Comparison of ENCODE assay signal across 8 mouse cellular contexts in the genomic region with DNA sequence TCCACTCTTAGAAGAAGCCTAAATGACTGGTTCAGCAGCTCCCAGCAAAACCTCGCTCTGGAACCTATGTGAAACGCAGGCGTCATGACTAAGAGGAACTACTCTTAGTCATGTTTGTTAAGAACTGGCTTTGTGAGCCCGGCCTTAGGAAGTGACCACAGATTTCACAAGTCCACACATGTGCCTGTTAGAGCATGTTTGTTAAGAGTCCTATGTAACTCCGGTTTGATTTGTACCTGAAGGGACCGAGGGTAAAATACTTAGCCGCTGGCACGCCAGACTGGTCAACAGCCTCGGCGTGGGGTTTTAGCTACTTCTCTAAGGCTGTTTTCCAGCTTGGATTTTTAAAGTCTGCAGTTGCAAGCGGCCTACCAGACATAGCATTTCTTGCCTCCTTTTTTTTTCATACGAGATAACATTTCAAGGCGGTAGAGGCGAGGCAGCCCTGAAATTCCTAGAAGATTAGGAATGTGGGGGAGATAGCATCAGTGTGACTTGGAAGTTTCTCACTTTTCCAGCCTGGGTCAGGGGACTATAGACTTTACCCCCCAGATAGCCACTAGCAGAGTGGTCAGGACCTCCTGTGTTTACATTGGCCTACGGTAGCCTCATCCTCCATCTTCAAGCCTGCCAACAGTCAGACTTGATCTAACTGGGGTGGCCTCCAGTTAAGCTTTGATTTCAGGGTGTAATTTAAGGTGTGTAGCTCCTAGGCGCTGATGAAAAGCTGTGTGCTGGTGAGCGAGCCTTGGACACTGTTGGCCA. TPM values are rescaled to one million over a fixed set of nuclear protein-coding genes. Genes with fewer than 3 reads are reported as not detected.
DNase-seq lines count a peak whose midpoint lies in the region; ATAC-seq and TF ChIP-seq lines count a peak whose summit lies in the region.

No protein-coding gene starts in this region.

- H3K4me2 ChIP-seq in intestine, embryonic 15.5 days (replicated peaks), result peak overlapping the region; percentile 63
- H3K4me2 ChIP-seq in lung, embryonic 14.5 days, result peak overlapping the region; percentile 54
- peak overlapping the region; percentile 58 for H3K4me2 ChIP-seq in stomach, embryonic 16.5 days (ENCODE audit: low read depth, low read length)

- H3K27ac ChIP-seq in intestine, embryonic 15.5 days, result peak overlapping the region; percentile 76; the same call in 1 of the 2 replicates
- H3K27ac ChIP-seq in lung, embryonic 14.5 days (ENCODE audit: low read depth), result peak overlapping the region; percentile 54; the same call in 1 of the 2 replicates
- H3K27ac ChIP-seq in stomach, embryonic 16.5 days (ENCODE audit: low read length), result peak overlapping the region; percentile 78

- no peaks in the 10 kb centered on the region for H3K36me3 ChIP-seq in intestine, embryonic 15.5 days
- no peaks in the 10 kb centered on the region for H3K36me3 ChIP-seq in lung, embryonic 14.5 days (ENCODE audit: insufficient read depth)
- H3K36me3 ChIP-seq in stomach, embryonic 16.5 days (ENCODE audit: control insufficient read depth, insufficient read depth, low read length), result no peaks in the 10 kb centered on the region

- no peaks in the 10 kb centered on the region for H3K9me3 ChIP-seq in intestine, embryonic 15.5 days
- H3K9me3 ChIP-seq in lung, embryonic 14.5 days (ENCODE audit: low read depth, low read length), result no peaks in the 10 kb centered on the region
- H3K9me3 ChIP-seq in stomach, embryonic 16.5 days (replicated peaks; ENCODE audit: control insufficient read depth, low read length), result no peaks in the 10 kb centered on the region

- no peaks in the 10 kb centered on the region for H3K27me3 ChIP-seq in intestine, embryonic 15.5 days (replicated peaks)
- H3K27me3 ChIP-seq in lung, embryonic 14.5 days (ENCODE audit: insufficient read depth, low read length), result no peaks in the 10 kb centered on the region
- H3K27me3 ChIP-seq in stomach, embryonic 16.5 days (ENCODE audit: control insufficient read depth, insufficient read depth, low read length), result no peaks in the 10 kb centered on the region

- 40% methylated on average over 17 of the region's 17 CpGs for WGBS in intestine, embryonic 15.5 days
- 35% methylated on average over 17 of the region's 17 CpGs for WGBS in lung, embryonic 14.5 days
- WGBS in stomach, embryonic 16.5 days, result 43% methylated on average over 17 of the region's 17 CpGs

- no peak for TF ChIP-seq CTCF in lung, embryonic 14.5 days (IDR thresholded peaks at IDR 0.05; ENCODE audit: low read depth)

- no peak overlapping the region for H3K9ac ChIP-seq in intestine, embryonic 15.5 days
- H3K9ac ChIP-seq in lung, embryonic 14.5 days, result no peak overlapping the region; the same call in none of the 2 replicates
- 0 out of 2 replicates have a peak overlapping the region, but pooled peaks have one; percentile 7 for H3K9ac ChIP-seq in stomach, embryonic 16.5 days (ENCODE audit: low read length)

- ATAC-seq in intestine, embryonic 15.5 days, result peak; percentile 31
- peak; percentile 29; the same call in 1 of the 2 replicates for ATAC-seq in lung, embryonic 14.5 days (ENCODE audit: insufficient read depth)
- peak; percentile 43 for ATAC-seq in stomach, embryonic 16.5 days (ENCODE audit: insufficient read depth, low FRiP score)

- peak; percentile 16 for DNase-seq in ovary, postnatal 36 days (ENCODE audit: low spot score)
- no peak for DNase-seq in ovary, postnatal 14 days (ENCODE audit: low spot score)
- peak; percentile 96 for DNase-seq in fat pad, adult 2 months (ENCODE audit: extremely low read depth, low read depth, low spot score)
- peak; percentile 63 for DNase-seq in lung, embryonic 14.5 days
- no peak for DNase-seq in spleen, adult 12 weeks (ENCODE audit: low spot score)
- no peak for DNase-seq in cerebellum, postnatal 14 days

- H3K4me1 ChIP-seq in intestine, embryonic 15.5 days (replicated peaks), result peaks cover 16% of the 10 kb centered on the region
- peaks cover 10% of the 10 kb centered on the region for H3K4me1 ChIP-seq in lung, embryonic 14.5 days (ENCODE audit: insufficient read depth)
- H3K4me1 ChIP-seq in stomach, embryonic 16.5 days (ENCODE audit: control insufficient read depth, insufficient read depth, low read length), result peaks cover 16% of the 10 kb centered on the region

- H3K4me3 ChIP-seq in intestine, embryonic 15.5 days (replicated peaks), result no peak overlapping the region
- H3K4me3 ChIP-seq in lung, embryonic 14.5 days (ENCODE audit: low read depth, low read length), result no peak overlapping the region
- H3K4me3 ChIP-seq in stomach, embryonic 16.5 days (replicated peaks; ENCODE audit: low read length), result peak overlapping the region; percentile 30

RNA-seq across cellular contexts. Expression of a gene that starts 28.8 kb away (rescaled TPM):
- 175 and 192 TPM in 2 replicates for polyA plus RNA-seq in intestine, embryonic 15.5 days (2015; fragmentation: Nextera tagmentation; extraction: Ambion mirVana)
- 195 and 206 TPM in 2 replicates for polyA plus RNA-seq in lung, embryonic 14.5 days (2014; fragmentation: Nextera tagmentation; extraction: Ambion mirVana)
- 149 and 162 TPM in 2 replicates for polyA plus RNA-seq in stomach, embryonic 16.5 days (2015; fragmentation: Nextera tagmentation; extraction: Ambion mirVana)

RNA-seq across cellular contexts. Expression of a gene that starts 56.7 kb away (rescaled TPM):
- 12.0 and 13.2 TPM in 2 replicates for polyA plus RNA-seq in intestine, embryonic 15.5 days (2015; fragmentation: Nextera tagmentation; extraction: Ambion mirVana)
- 16.3 and 19.6 TPM in 2 replicates for polyA plus RNA-seq in lung, embryonic 14.5 days (2014; fragmentation: Nextera tagmentation; extraction: Ambion mirVana)
- polyA plus RNA-seq in stomach, embryonic 16.5 days (2015; fragmentation: Nextera tagmentation; extraction: Ambion mirVana), result 15.7 and 15.8 TPM in 2 replicates

Comparison
In these comparisons a context has a peak if more than half of its experiments do, and no peak if none do; other contexts are left out.
1. DNase-seq: peak in ovary, postnatal 36 days (single experiment), fat pad, adult 2 months (single experiment) and lung, embryonic 14.5 days (single experiment); none in ovary, postnatal 14 days (single experiment), spleen, adult 12 weeks (single experiment) and cerebellum, postnatal 14 days (0 of 2).
2. Peak in every context shown above with its lines, with median percentiles within 50 percentile points of each other: ATAC-seq, H3K27ac ChIP-seq and H3K4me2 ChIP-seq.